Mouse (Mus musculus) E14TG2a.4 (cell line): ENCODE measurements around the gene Rtca.

Source experiments
- CTCF ChIP-seq: conservative IDR thresholded peaks from 2 replicates; pipeline ENCODE4 v1.5.1; 2014; ENCODE audit warnings: low read length
- NANOG ChIP-seq: IDR thresholded peaks from 2 replicates; pipeline ENCODE4 v1.6.1; 2014; ENCODE audit warnings: borderline replicate concordance, low read length, mixed read lengths

DNA sequence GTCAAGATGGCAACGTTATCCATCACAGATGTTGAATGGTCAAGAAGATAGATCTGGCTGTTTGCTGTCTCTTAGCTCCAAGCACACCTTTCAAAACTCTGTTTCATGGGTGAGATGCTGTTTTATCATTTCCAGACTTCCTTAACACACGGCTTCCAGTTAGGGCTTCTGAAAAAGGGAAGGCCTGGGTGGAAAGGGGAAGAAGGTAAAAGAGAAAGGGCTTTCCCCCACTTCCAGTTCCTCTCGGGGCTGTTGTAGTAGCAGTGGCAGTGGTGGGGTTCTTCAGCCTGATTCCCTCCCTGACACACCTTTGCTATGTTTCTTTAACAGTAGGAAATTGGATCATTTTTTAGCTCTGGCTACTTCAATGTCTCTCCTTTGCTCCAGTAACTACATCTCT lies 25.3 kb downstream of the Rtca start:
- TF ChIP-seq CTCF (no peak), NANOG (no peak)
